Mouse (Mus musculus) heart, postnatal 0 days (tissue): ENCODE measurements around the gene Pnpla6.

ENCODE experiments used
- CTCF ChIP-seq: IDR thresholded peaks from 2 replicates; pipeline ENCODE4 v1.5.1; 2016; ENCODE audit warnings: antibody characterized with exemption, control low read depth, low read depth
- EP300 ChIP-seq: IDR thresholded peaks from 2 replicates; pipeline ENCODE4 v1.6.1; 2016; ENCODE audit warnings: antibody characterized with exemption, low read depth

DNA sequence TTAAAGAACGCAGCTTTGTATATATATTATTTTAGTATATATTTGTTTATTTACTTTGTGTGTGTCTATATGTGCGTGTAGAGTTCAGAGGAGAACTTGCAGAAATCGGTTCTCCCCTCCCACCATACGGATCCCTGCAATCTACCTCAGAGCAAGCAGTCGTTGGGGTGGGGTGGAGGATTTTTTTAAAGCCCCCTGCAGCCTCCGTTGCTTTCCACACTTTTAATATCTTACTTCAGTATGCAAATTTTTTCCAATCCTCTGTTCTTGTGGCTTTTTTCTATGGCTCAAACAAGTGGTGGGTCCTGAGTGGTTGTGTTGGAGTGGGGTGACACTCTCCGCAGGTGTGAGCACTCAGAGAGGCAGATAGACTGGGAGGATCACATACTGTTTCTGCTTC lies 53.2 kb downstream of the Pnpla6 start:
- TF ChIP-seq EP300 (no peak), CTCF (no peak)
